Mouse (Mus musculus) cerebellum, postnatal 36 days (tissue): ENCODE measurements around the gene M1ap.

Source experiments
- DNase-seq, 2 experiments: peaks; one replicate each; pipeline ENCODE4 v3.0.0; 2021 to 2022; ENCODE audit warnings: mixed read lengths in 2 of 2

M1ap gene

DNA sequence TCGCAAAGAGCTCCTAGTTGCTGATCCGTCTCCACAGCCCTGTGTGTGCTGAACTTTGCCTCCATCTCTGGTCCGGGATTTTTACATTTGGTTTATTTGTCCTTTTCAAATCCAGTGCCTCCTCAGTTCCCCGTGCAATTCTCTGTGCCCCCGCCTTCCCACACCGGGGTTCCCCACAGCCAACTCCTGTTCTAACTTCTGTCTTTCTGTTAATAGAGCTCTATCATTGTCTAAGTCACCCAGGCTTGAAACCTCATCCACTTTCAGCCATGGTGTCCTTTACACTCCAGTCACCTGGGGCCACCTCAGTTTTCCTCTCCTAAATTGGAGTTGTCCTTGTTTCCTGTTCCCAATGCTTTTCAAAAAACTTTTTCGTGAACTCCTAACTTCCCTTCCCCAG is 64.6 kb downstream of the M1ap start:
- DNase-seq, result no peak

GRCm38 (mm10) chr6:83011756-83012155 is 65.1 kb downstream of the M1ap start:
- DNase-seq, result no peak

GRCm38 (mm10) chr6:83013444-83013843 is 66.7 kb downstream of the M1ap start:
- DNase-seq, result no peak

DNA sequence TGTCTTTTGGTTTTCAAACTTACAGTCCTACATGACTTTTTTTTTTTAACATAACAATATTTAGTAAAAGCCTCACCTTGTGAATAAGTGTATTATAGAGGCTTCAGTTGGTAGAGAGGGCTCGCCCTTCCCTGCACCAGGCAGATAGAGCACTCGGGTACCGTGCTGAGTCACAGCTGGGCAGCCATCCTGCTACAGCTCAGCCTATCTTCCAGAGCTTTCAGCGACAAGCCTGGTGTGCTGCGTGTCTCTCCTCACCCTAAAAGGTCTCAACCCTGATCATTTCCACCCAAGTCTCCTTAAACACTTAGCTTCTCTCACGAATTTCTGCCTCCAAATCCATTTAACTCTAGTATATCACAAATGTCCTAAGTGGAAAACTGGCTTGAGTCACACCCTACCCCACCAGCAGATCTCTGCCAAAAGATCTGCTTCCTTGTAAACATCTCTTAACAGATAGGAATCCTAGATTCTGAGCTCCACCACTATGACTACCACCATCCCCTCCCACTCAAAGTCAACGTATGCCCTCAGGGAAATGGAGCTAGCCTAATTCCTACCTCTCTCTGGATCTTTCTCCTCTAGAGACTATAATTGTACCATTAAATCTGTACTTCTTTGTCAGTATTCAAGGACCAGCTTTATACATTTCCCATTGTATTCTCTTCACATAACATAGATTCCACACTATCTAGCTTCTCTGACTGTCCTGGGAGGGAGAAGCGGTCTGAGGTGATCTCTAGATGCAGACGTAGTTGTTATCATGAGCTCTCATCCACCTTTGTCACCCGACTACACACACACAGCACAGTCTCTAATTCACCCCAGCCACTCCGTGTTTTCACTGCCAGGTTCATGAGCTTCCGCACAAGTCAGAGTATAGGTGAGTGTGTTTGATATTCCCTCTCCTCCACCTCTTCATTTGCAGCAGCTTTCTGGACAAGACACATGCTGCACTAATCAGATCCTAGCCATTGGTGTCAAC is 68.1 kb downstream of the M1ap start:
- no peak for DNase-seq

- DNase-seq, result no peak
These were observed 69.0 kb downstream of the M1ap start for GRCm38 (mm10) chr6:83015749-83016148.

DNA sequence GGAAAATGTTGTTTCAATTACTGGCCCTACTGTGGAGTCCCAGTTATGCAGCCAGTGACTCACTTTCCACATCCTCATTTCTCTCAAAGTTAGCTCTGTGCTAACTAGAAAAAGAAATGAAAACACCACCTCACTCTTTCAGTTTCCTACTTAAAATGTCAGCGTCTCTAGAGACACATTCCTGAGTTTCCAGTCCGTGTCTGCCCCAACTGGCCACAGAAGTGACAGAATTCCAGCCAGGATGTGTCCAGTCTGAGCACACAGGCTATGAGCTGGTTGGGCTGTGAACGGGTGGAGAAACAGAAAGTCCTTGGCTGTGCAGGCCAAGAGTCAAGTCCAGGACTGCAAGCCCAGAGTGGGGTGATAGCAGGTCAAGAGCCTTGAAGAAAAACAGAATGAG is 70.5 kb downstream of the M1ap start:
- no peak for DNase-seq

DNA sequence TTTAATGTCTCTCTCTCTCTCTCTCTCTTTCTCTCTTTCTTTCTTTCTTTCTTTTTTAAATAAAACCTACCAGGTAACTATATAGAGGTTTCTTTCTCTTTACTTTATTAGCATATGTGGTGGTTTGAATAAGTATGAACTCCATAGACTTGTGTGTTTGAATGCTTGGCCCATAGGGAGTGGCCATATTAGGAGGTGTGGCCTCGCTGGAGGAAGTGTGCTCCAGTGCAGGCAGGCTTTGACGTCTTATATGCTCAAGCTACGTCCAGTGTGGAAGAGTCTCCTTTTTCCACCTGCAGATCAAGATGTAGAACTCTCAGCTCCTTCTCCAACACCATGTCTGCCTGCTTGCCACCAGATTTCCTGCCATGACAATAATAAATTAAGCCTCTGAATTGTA is 72.3 kb downstream of the M1ap start:
- no peak for DNase-seq

GRCm38 (mm10) chr6:83020121-83020520 is 73.4 kb downstream of the M1ap start:
- no peak for DNase-seq

DNA sequence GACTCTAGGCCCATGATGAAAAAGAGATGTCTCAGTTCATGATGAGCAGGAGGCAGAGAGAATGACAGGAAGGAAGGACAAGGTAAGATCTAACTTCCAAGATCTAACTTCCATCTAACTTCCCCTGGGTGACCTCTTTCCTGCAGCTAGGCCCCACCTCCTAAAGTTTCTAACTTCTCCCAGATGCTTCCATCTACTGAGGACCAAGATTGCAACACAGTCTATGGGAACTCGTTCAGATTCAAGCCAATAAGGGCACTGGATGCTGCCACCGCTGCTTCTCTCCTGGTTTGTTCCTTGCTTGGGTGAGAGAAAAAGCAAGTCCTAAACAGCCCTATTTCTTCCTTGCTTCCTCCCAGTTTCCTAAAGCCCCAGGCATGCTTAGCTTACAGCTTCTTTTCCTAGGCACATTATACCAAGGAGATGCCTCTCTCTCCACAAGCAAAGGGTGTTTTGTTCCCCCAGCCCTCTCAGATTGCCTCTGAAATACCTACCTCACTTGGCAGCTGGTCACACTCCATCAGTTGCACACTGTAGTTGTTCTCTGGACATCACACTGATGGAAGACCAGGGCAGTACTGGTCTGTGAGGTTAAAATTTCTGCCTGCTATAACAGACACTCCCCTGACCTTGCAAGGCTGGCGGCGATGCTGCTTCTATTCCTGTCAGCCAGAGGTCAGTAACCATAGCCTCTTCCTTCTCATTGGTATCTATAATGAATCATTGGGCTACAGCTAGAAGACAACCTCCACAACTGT is 74.3 kb downstream of the M1ap start:
- DNase-seq, result no peak

DNA sequence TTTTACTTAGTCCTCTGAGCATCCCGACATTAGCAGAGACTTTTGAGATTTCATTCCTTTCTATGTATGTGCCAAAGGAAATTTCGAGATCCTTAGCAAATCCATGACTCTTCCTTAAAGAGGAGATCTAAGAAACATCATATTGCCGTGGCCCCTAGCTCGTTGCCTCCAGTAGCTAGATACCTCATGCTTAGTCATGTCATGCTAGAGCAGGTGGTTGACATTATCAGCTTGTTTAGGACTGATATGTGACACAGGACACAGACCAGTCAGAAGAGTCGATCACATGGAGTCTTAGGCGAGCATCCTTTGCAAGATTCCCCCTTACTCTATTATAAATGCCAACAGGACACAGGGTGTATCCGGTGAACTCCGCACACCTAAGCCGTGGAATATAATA is 76.3 kb downstream of the M1ap start:
- DNase-seq, result no peak

- DNase-seq, result no peak
These were observed 77.1 kb downstream of the M1ap start for GRCm38 (mm10) chr6:83023786-83024185.

- no peak for DNase-seq
These were observed 77.7 kb downstream of the M1ap start for GRCm38 (mm10) chr6:83024421-83024820.

DNA sequence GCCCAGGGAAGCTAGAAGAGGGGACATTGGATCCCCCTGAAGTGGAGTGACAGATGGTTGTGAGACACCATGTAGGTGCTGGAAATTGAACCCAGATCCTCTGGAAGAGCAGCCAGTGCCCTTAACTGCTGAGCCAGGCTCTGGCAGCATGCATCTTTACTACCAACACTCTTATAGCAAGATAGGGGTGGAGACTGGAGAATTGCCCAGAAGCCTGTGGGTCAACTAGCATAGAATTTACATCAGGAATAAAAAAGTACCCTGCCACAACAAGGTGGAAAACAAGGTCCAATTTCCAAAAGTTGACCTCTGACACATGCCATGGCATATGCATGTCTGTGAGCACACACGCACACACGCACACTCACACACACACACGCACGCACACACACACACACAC is 78.5 kb downstream of the M1ap start:
- no peak for DNase-seq

GRCm38 (mm10) chr6:83027293-83027692 is 80.6 kb downstream of the M1ap start:
- DNase-seq, result no peak

DNA sequence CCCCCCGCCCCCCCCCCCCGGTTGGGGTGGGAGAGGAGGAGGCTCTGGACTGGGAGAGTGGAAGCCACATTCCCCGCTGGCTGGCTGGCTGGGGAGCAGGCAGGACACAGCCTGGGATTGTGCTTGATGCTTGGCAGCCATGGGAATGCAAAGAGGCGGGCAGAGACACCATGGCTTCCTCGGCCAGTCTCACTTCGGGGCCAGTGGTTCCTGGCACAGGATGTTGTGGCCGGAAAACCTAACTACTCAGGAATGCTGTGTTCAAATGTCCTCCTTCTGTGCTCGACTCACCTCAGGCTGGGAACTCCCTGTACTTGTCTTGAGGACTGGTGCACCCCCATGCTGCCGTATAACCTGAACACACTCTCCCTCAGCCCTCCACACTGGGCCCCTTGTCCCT is 81.0 kb downstream of the M1ap start:
- DNase-seq, result no peak

- no peak for DNase-seq
These were observed 83.1 kb downstream of the M1ap start for GRCm38 (mm10) chr6:83029777-83030176.

DNA sequence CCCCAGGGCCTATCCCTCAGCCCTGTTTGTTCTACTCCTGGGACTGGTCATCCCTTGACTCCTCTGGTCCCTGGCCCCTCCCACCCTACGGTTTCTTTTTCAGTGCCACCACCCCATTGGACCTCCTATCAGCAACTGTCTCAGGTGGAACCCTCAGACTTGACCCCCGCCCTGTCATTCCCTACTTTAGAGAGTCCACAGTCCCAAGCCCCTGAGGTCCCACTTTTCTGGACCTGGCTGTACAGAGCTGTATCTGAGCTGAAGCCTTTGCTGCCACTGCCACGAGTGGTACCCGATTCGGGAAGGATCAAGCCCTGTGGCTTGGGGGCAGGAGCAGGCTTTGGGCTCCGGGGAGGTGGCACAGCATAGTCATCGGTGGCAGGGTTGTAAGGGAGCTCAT is 84.4 kb downstream of the M1ap start:
- no peak for DNase-seq

DNA sequence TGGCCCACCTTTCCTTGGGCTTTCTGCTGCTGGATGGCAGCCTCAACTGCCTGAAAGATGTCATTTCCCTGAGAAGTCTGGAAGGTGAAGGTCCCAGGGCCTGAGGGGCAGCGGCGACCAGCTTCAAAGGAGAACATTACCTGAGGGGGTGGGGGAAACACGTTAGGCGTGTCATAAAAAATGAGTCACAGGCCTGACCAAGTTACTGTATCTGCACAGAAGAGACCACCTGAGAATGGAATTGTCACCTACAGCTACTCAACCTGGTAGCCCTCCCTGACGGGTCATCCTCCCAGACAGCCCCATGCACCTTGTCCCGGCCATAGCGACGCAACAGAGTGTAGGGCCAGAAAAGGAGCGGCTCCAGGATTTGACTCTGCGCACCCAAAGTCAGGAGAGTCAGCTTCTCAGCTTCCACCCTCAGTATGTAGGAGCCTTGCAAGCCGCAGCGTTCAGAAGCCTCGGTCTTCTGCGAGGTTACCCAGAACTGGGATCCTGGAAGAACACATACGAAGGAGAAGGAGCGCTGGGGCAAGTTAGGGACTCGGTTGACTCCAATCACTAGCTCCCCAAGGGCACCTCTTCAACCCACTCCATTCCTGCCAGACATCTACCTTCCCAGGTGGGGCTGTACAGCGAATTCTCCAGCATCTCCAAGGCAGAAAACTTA is 85.4 kb downstream of the M1ap start:
- DNase-seq, result no peak

GRCm38 (mm10) chr6:83032769-83033191 is 86.1 kb downstream of the M1ap start:
- DNase-seq, result no peak

DNA sequence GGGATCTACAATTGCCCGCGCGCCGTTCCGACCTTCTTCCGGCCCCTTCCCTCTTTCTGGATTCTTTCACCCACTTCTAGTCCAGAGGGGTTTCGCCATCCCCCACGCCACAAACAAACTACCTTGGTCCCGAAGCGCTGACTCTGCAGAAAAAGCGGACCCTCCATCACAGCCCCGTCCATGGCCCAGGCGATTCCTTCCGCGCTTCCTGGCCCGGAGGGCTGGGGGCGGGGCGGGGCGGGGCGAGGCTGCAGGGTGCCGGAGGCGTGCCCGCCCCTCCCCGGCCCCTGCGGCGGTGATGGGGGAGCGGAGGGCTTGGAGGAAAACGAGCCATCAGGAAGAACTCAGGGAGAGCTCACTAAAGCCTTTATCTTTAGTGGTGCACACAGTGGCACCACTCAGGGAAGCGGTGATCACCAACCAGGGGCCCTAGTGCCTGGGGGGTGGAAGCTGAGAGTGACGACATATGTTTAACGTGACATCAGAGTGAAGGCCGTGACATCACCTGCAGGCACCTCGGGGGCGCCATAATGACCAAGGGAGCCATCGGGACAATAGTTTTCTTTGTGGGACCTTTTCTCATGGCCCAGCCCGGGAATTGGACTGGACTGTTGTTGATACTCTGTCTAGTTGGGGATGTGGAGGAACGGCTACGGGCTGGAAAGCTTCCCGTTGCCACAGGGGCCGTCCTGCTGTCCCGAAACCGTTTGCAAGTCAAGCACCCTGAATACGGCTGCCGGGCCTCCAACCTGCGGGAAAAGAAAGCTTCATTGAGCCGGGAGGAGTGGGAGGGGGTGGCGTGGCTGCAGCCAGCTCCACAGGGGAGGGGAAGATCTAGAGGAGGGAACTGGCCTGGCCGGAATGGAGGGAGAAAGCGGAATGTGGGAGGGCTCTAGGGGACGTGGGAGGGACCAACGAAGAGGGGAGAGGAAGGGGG is 86.8 kb downstream of the M1ap start, which contains the start of the genes Dok1 and Loxl3:
Dok1 (minus strand) TSS at position 223 of the 937 bp plus-strand sequence.
Loxl3 (plus strand) TSS at position 925 of the 937 bp plus-strand sequence.
- no peak for DNase-seq

DNA sequence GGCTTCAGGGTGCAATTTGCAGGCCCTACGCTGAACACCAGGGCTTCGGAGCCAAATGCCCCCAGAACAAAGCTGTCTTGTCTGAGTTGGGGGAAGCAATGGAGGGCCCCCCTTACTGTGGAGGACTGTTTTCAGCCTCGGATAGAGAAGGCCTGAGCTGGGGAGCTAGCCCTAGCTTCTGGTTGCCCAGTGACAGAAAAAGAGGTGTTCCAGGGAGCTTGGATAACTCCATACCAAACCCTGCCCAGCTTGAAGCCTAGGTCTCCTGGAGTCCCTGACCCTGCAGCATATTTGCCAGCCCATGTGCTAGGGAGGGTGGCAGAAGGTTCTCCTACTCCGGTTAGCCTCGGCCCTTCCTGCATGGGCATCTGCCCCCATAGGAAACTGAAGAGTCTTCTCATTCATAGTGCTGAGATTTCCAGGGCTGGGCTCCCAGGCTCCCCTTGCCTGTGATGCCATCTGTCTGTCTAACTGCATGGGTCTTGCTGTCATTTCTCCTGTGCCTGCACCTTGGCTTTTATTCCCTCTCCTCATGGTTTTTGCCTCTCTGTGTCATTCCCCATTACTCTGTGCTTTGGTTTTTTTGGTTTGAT is 87.9 kb downstream of the M1ap start:
- no peak for DNase-seq

- DNase-seq, result no peak
These were observed 90.5 kb downstream of the M1ap start for GRCm38 (mm10) chr6:83037188-83037587.
